Mouse (Mus musculus) C2C12 (cell line): ENCODE measurements around the gene Oxtr. TPM values are rescaled to one million over a fixed set of nuclear protein-coding genes. Genes with fewer than 3 reads are reported as not detected.

ENCODE experiments used
- H3K27me3 ChIP-seq: one replicate; pipeline ENCODE4 v1.6.1; 2011; ENCODE audit not compliant: control insufficient read depth, insufficient read depth, insufficient read length
- H3K36me3 ChIP-seq: one replicate; pipeline ENCODE4 v1.6.1; 2011; ENCODE audit not compliant: control insufficient read depth, insufficient read depth
- H3K4me3 ChIP-seq: one replicate; pipeline ENCODE4 v1.5.1; 2011; ENCODE audit warnings: mild to moderate bottlenecking, control low read depth; ENCODE audit not compliant: poor library complexity, insufficient read depth, severe bottlenecking
- H3K79me2 ChIP-seq: one replicate; pipeline ENCODE4 v1.6.1; 2011; ENCODE audit not compliant: control insufficient read depth, insufficient read depth
- H3K79me3 ChIP-seq: one replicate; pipeline ENCODE4 v1.6.1; 2011; ENCODE audit warnings: low read depth, control low read depth
- H3ac ChIP-seq: one replicate; pipeline ENCODE3; 2011; ENCODE audit warnings: low read depth; ENCODE audit not compliant: control insufficient read depth, insufficient read length
- CEBPB ChIP-seq: IDR thresholded peaks from one replicate; pipeline ENCODE4 v1.6.1; 2011; ENCODE audit warnings: low read depth, mild to moderate bottlenecking, control low read depth, moderate library complexity
- CTCF ChIP-seq: IDR thresholded peaks from one replicate; pipeline ENCODE4 v1.5.1; 2011; ENCODE audit not compliant: control insufficient read depth, insufficient read depth, insufficient read length
- FOSL1 ChIP-seq: IDR thresholded peaks from one replicate; pipeline ENCODE4 v1.8.0; 2011; ENCODE audit warnings: mild to moderate bottlenecking, low read length; ENCODE audit not compliant: poor library complexity, insufficient read depth, severe bottlenecking
- MAX ChIP-seq: IDR thresholded peaks from one replicate; pipeline ENCODE4 v1.6.1; 2011; ENCODE audit warnings: mild to moderate bottlenecking, control low read depth
- MYOD1 ChIP-seq: IDR thresholded peaks from one replicate; pipeline ENCODE4 v1.6.1; 2011; ENCODE audit warnings: low read depth; ENCODE audit not compliant: control insufficient read depth, insufficient read length
- MYOG ChIP-seq: IDR thresholded peaks from one replicate; pipeline ENCODE4 v1.6.1; 2011; ENCODE audit not compliant: control insufficient read depth, insufficient read length; ENCODE audit errors: extremely low read depth
- USF1 ChIP-seq: IDR thresholded peaks from one replicate; pipeline ENCODE4 v1.6.1; 2011; ENCODE audit warnings: low read depth, mild to moderate bottlenecking, control low read depth, moderate library complexity
- polyA plus RNA-seq: library from polyadenylated mRNA; unstranded; fragments of >200 nt; fragmentation: generic; extraction: Trizol; gene quantifications from one replicate; pipeline ENCODE4 v1.2.1, GENCODE M21; 2012; ENCODE audit warnings: missing spikeins

Gene Oxtr
- polyA plus RNA-seq, 1 experiment, result 0.04 TPM

GRCm38 (mm10) chr6:112493371-112493770 lies 3.6 kb upstream of the Oxtr start:
- Histone ChIP-seq H3K79me3 (no peaks in the 10 kb centered on the region), H3K36me3 (no peaks in the 10 kb centered on the region), H3K4me3 (no peak overlapping the region), H3ac (no peak overlapping the region), H3K79me2 (no peaks in the 10 kb centered on the region), H3K27me3 (peaks cover 18% of the 10 kb centered on the region)
- TF ChIP-seq MYOG, result no peak
- no peak for TF ChIP-seq MAX
- TF ChIP-seq FOSL1, result no peak
- no peak for TF ChIP-seq USF1

- H3K36me3 ChIP-seq, result no peaks in the 10 kb centered on the region
- TF ChIP-seq FOSL1 (no peak), MAX (no peak), CTCF (no peak), CEBPB (no peak), MYOD1 (no peak), USF1 (no peak), MYOG (no peak)
- H3ac ChIP-seq, result no peak overlapping the region
- H3K79me3 ChIP-seq, result no peaks in the 10 kb centered on the region
- peaks cover 22% of the 10 kb centered on the region for H3K27me3 ChIP-seq
- no peaks in the 10 kb centered on the region for H3K79me2 ChIP-seq
- H3K4me3 ChIP-seq, result no peak overlapping the region
These were observed 2.9 kb upstream of the Oxtr start for GRCm38 (mm10) chr6:112492656-112493055.

- no peaks in the 10 kb centered on the region for H3K79me3 ChIP-seq
- no peaks in the 10 kb centered on the region for H3K36me3 ChIP-seq
- no peak overlapping the region for H3K4me3 ChIP-seq
- H3K79me2 ChIP-seq, result no peaks in the 10 kb centered on the region
- peaks cover 22% of the 10 kb centered on the region for H3K27me3 ChIP-seq
- no peak overlapping the region for H3ac ChIP-seq
- no peak for TF ChIP-seq FOSL1
- no peak for TF ChIP-seq CEBPB
- no peak for TF ChIP-seq USF1
- TF ChIP-seq MYOG, result no peak
- no peak for TF ChIP-seq CTCF
- TF ChIP-seq MAX, result no peak
- TF ChIP-seq MYOD1, result no peak
These were observed 1.8 kb upstream of the Oxtr start for GRCm38 (mm10) chr6:112491521-112491920.

GRCm38 (mm10) chr6:112490625-112491242 lies 991 bp upstream of the Oxtr start:
- no peak for TF ChIP-seq MYOD1
- no peak for TF ChIP-seq MAX
- TF ChIP-seq USF1, result no peak
- no peak for TF ChIP-seq FOSL1
- no peak for TF ChIP-seq CEBPB
- TF ChIP-seq CTCF, result peak; percentile 91
- no peaks in the 10 kb centered on the region for H3K36me3 ChIP-seq
- H3ac ChIP-seq, result no peak overlapping the region
- H3K4me3 ChIP-seq, result no peak overlapping the region
- no peaks in the 10 kb centered on the region for H3K79me3 ChIP-seq
- H3K79me2 ChIP-seq, result no peaks in the 10 kb centered on the region
- peaks cover 22% of the 10 kb centered on the region for H3K27me3 ChIP-seq

- peaks cover 22% of the 10 kb centered on the region for H3K27me3 ChIP-seq
- no peak overlapping the region for H3ac ChIP-seq
- H3K79me2 ChIP-seq, result no peaks in the 10 kb centered on the region
- H3K36me3 ChIP-seq, result no peaks in the 10 kb centered on the region
- TF ChIP-seq FOSL1, result no peak
- TF ChIP-seq CEBPB, result no peak
- TF ChIP-seq MAX, result no peak
- no peak for TF ChIP-seq MYOG
- no peak for TF ChIP-seq MYOD1
- no peak for TF ChIP-seq USF1
- TF ChIP-seq CTCF, result no peak
- H3K4me3 ChIP-seq, result no peak overlapping the region
- H3K79me3 ChIP-seq, result no peaks in the 10 kb centered on the region
These were observed 398 bp downstream of the Oxtr start for GRCm38 (mm10) chr6:112489181-112489909.

GRCm38 (mm10) chr6:112488821-112489180 lies 942 bp downstream of the Oxtr start:
- Histone ChIP-seq H3K79me3 (no peaks in the 10 kb centered on the region), H3K79me2 (no peaks in the 10 kb centered on the region), H3K4me3 (no peak overlapping the region), H3ac (no peak overlapping the region), H3K36me3 (no peaks in the 10 kb centered on the region), H3K27me3 (peaks cover 22% of the 10 kb centered on the region)
- no peak for TF ChIP-seq CTCF
- TF ChIP-seq MYOD1, result no peak
- TF ChIP-seq MYOG, result no peak
- no peak for TF ChIP-seq USF1
